Mouse (Mus musculus): ENCODE results near the gene Car1. TPM values are rescaled to one million over a fixed set of nuclear protein-coding genes. Genes with fewer than 3 reads are reported as not detected.
"Not testable (repeated sequence)": the region's sequence is repeated elsewhere in the genome, so short reads cannot be mapped to it uniquely, and the experiment has no call there.

The Car1 gene
- polyA plus RNA-seq, 1 experiment from 2014 or later, result not detected

DNA sequence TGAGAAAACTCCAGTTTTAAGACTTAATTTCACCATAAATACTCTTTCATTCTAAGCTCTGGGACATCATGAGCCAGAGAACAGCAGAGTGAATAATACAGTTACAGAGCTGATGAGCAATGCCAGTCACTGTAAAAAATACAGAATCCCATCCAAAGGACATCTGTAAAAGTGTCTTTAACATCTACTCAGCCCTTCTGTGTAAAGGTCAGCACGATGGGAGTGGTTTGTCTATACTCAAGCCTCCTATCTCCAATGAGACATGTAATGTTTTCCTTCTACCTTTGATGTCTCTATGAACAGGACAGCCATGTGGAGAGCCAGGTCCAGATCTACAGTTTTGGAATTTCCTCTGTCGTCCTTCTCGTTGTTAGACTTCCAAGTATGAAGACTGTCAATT lies 11.1 kb downstream of the Car1 start:
- H3K27ac ChIP-seq, result no peak overlapping the region
- H3K79me2 ChIP-seq (ENCODE audit: inconsistent target), result no peaks in the 10 kb centered on the region
- no peaks in the 10 kb centered on the region for H3K36me3 ChIP-seq (ENCODE audit: inconsistent target)
- no peak overlapping the region for H3K4me3 ChIP-seq (ENCODE audit: inconsistent target)
- WGBS (ENCODE audit: missing documents), result 89% methylated on average over 3 of the region's 3 CpGs

DNA sequence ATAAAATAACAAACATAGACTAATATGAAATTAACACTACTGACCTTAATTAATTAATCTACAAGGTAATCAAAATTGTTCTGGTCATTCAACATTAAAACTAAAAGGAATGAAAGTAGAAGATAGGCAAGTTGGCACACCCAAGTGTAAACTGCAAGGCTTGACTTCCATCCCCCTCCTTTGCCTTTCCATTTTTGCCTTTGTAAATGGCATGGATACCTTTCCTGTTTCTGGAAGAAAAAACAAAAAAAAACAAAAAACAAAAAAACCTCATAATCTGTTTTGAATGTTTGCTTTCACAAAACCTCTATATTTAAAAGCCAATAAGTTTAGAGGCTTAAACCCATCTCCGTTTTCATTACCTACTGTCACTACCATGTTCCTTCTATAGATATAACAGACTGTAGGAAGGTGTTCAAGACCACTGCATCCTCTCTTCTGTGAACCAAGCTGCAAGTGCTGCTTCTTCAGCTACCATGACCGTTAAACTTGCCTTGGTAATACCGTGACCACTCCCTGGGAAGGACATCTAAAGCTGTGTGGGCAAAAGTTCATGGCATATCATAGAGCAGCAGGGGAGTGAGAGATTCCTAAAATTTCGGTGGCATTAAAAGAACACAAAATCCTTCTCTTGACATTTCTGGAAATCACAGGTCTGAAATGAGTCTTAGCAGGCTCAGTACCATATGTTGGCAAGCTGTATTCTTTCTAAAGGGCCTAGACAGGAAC lies 12.7 kb downstream of the Car1 start:
- H3K27ac ChIP-seq, result no peak overlapping the region
- no peaks in the 10 kb centered on the region for H3K36me3 ChIP-seq (ENCODE audit: inconsistent target)
- no peak overlapping the region for H3K4me3 ChIP-seq (ENCODE audit: inconsistent target)
- 85% methylated on average over 4 of the region's 4 CpGs for WGBS (ENCODE audit: missing documents)
- no peaks in the 10 kb centered on the region for H3K79me2 ChIP-seq (ENCODE audit: inconsistent target)

DNA sequence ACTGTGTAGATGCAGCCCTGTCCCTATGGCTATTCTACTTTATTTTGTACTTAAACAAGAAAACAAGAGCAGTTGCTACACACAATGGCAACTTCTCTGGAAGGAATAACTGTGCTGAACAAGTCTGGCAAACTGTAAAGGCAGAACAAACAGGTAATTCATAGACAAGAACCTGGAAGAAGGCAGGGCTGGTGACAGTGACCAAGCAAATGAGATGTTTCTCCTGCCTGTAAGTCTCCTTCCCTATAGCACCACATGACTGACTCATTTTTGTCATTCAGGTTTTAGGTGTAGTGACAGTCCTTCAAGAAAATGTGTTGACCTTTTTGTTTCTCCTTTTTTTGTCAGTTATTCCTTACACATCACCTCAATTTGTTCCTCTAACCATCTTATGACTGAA lies 16.1 kb downstream of the Car1 start:
- no peak overlapping the region for H3K27ac ChIP-seq
- H3K36me3 ChIP-seq (ENCODE audit: inconsistent target), result no peaks in the 10 kb centered on the region
- no peaks in the 10 kb centered on the region for H3K79me2 ChIP-seq (ENCODE audit: inconsistent target)
- H3K4me3 ChIP-seq (ENCODE audit: inconsistent target), result no peak overlapping the region

- Histone ChIP-seq H3K79me2 (ENCODE audit: inconsistent target) (no peaks in the 10 kb centered on the region), H3K4me3 (ENCODE audit: inconsistent target) (no peak overlapping the region), H3K27ac (no peak overlapping the region), H3K36me3 (ENCODE audit: inconsistent target) (no peaks in the 10 kb centered on the region)
- 83% methylated on average over 1 of the region's 1 CpGs for WGBS (ENCODE audit: missing documents)
Measured at GRCm38 (mm10) chr3:14787607-14788006, 20.6 kb downstream of the Car1 start.

- WGBS (ENCODE audit: missing documents), result 94% methylated on average over 1 of the region's 1 CpGs
- Histone ChIP-seq H3K4me3 (ENCODE audit: inconsistent target) (no peak overlapping the region), H3K36me3 (ENCODE audit: inconsistent target) (no peaks in the 10 kb centered on the region), H3K79me2 (ENCODE audit: inconsistent target) (no peaks in the 10 kb centered on the region), H3K27ac (no peak overlapping the region)
Measured at GRCm38 (mm10) chr3:14787136-14787535, 21.0 kb downstream of the Car1 start.

- Histone ChIP-seq H3K27ac (no peak overlapping the region), H3K36me3 (ENCODE audit: inconsistent target) (no peaks in the 10 kb centered on the region), H3K4me3 (ENCODE audit: inconsistent target) (no peak overlapping the region), H3K79me2 (ENCODE audit: inconsistent target) (no peaks in the 10 kb centered on the region)
- 96% methylated on average over 2 of the region's 2 CpGs for WGBS (ENCODE audit: missing documents)
Measured at GRCm38 (mm10) chr3:14786551-14787079, 21.6 kb downstream of the Car1 start.

- Histone ChIP-seq H3K79me2 (ENCODE audit: inconsistent target) (no peaks in the 10 kb centered on the region), H3K27ac (no peak overlapping the region), H3K4me3 (ENCODE audit: inconsistent target) (no peak overlapping the region), H3K36me3 (ENCODE audit: inconsistent target) (no peaks in the 10 kb centered on the region)
- WGBS (ENCODE audit: missing documents), result 92% methylated on average over 2 of the region's 2 CpGs
Measured at GRCm38 (mm10) chr3:14785353-14785752, 22.8 kb downstream of the Car1 start.

- WGBS (ENCODE audit: missing documents), result 84% methylated on average over 3 of the region's 5 CpGs
- H3K79me2 ChIP-seq (ENCODE audit: inconsistent target); H3K36me3 ChIP-seq (ENCODE audit: inconsistent target); H3K4me3 ChIP-seq (ENCODE audit: inconsistent target); H3K27ac ChIP-seq: not testable (repeated sequence)
Measured at GRCm38 (mm10) chr3:14783198-14783597, 25.0 kb downstream of the Car1 start.

GRCm38 (mm10) chr3:14782365-14782764 lies 25.8 kb downstream of the Car1 start:
- H3K36me3 ChIP-seq (ENCODE audit: inconsistent target); H3K79me2 ChIP-seq (ENCODE audit: inconsistent target); H3K4me3 ChIP-seq (ENCODE audit: inconsistent target); H3K27ac ChIP-seq: not testable (repeated sequence)
- WGBS (ENCODE audit: missing documents), result 84% methylated on average over 3 of the region's 3 CpGs

DNA sequence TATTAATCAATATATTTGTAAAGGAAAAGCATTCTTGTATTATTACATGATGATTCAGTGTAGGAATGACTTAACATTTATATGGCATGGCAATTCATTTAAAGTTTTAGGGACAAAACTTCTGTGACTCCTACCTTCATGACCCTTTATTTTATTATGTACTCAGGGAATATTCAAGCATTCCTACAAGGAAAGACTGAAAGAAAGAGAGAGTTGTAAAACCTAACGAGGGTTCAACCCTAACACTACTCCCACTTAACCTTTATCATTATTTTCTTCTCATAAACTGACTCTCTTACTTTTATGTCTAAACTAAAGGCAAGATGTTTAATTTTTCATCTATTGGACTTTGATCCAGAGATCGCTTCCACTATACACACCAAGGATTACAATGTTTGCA lies 28.0 kb downstream of the Car1 start:
- WGBS (ENCODE audit: missing documents), result 83% methylated on average over 2 of the region's 2 CpGs
- no peak overlapping the region for H3K4me3 ChIP-seq (ENCODE audit: inconsistent target)

GRCm38 (mm10) chr3:14776497-14777162 lies 31.5 kb downstream of the Car1 start:
- not testable (repeated sequence) for H3K79me2 ChIP-seq (ENCODE audit: inconsistent target)
- WGBS (ENCODE audit: missing documents), result 89% methylated on average over 2 of the region's 3 CpGs

More for the DNA sequence above, 28.0 kb downstream of the Car1 start:
- Histone ChIP-seq H3K27ac (no peak overlapping the region), H3K79me2 (ENCODE audit: inconsistent target) (no peaks in the 10 kb centered on the region), H3K36me3 (ENCODE audit: inconsistent target) (no peaks in the 10 kb centered on the region)

GRCm38 (mm10) chr3:14774539-14774938 lies 33.6 kb downstream of the Car1 start:
- not testable (repeated sequence) for H3K4me3 ChIP-seq (ENCODE audit: inconsistent target); H3K27ac ChIP-seq; H3K79me2 ChIP-seq (ENCODE audit: inconsistent target); H3K36me3 ChIP-seq (ENCODE audit: inconsistent target)
- WGBS (ENCODE audit: missing documents), result 87% methylated on average over 1 of the region's 1 CpGs

More at GRCm38 (mm10) chr3:14776497-14777162, 31.5 kb downstream of the Car1 start:
- H3K36me3 ChIP-seq (ENCODE audit: inconsistent target); H3K4me3 ChIP-seq (ENCODE audit: inconsistent target); H3K27ac ChIP-seq: not testable (repeated sequence)

- H3K27ac ChIP-seq; H3K36me3 ChIP-seq (ENCODE audit: inconsistent target); H3K4me3 ChIP-seq (ENCODE audit: inconsistent target); H3K79me2 ChIP-seq (ENCODE audit: inconsistent target): not testable (repeated sequence)
- WGBS (ENCODE audit: missing documents), result 100% methylated on average over 1 of the region's 1 CpGs
Measured at GRCm38 (mm10) chr3:14772473-14772872, 35.7 kb downstream of the Car1 start.

GRCm38 (mm10) chr3:14764755-14765566 lies 43.2 kb downstream of the Car1 start:
- Histone ChIP-seq H3K4me3 (ENCODE audit: inconsistent target) (no peak overlapping the region), H3K36me3 (ENCODE audit: inconsistent target) (no peaks in the 10 kb centered on the region), H3K79me2 (ENCODE audit: inconsistent target) (no peaks in the 10 kb centered on the region), H3K27ac (no peak overlapping the region)
- WGBS (ENCODE audit: missing documents), result 79% methylated on average over 2 of the region's 2 CpGs

DNA sequence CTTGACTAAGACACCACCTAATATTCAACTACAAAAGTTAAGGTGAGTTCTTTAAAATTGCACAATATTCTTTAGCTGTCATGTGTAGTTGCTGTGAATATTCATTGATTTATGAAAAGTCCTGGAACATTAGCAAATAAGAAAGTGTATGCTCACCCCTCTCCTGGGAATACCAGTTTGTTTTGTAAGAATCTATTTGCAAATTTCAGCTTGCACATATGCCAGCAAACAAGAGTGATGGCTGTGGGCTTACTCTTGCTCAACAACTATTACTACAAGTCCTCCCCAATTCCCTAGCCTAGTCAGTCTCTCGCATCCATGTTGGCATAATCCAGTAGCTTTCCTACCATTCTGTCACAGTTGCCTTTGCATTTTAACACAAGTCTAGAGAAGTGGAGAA lies 52.5 kb downstream of the Car1 start:
- H3K4me3 ChIP-seq (ENCODE audit: inconsistent target), result no peak overlapping the region
- no peak overlapping the region for H3K27ac ChIP-seq
- no peaks in the 10 kb centered on the region for H3K79me2 ChIP-seq (ENCODE audit: inconsistent target)
- H3K36me3 ChIP-seq (ENCODE audit: inconsistent target), result no peaks in the 10 kb centered on the region
- 90% methylated on average over 1 of the region's 1 CpGs for WGBS (ENCODE audit: missing documents)

Data from macrophage (primary cell).